Mouse (Mus musculus) olfactory bulb, adult 2 months (tissue): Measurements from ENCODE around the gene Pla2g7. TPM values are rescaled to one million over a fixed set of nuclear protein-coding genes. Genes with fewer than 3 reads are reported as not detected.
"Not testable (repeated sequence)": the region's sequence is repeated elsewhere in the genome, so short reads cannot be mapped to it uniquely, and the experiment has no call there.

Experiments used
- H3K27ac ChIP-seq: fragments of 200-500 bp; 2 replicates; pipeline ENCODE4 v1.5.1; 2012; ENCODE audit warnings: low read depth, low read length; ENCODE audit not compliant: insufficient read depth
- H3K4me1 ChIP-seq: fragments of 200-500 bp; 2 replicates; pipeline ENCODE4 v1.6.1; 2012; ENCODE audit warnings: low read length; ENCODE audit not compliant: control insufficient read depth, insufficient read depth
- H3K4me3 ChIP-seq: fragments of 200-500 bp; 2 replicates; pipeline ENCODE4 v1.5.1; 2012; ENCODE audit warnings: mild to moderate bottlenecking, low read depth, low read length, moderate library complexity; ENCODE audit not compliant: insufficient read depth
- CTCF ChIP-seq: fragments of 200-500 bp; IDR thresholded peaks from 2 replicates; pipeline ENCODE4 v1.5.1; 2012; ENCODE audit warnings: low read depth, mild to moderate bottlenecking, low read length, moderate library complexity; ENCODE audit not compliant: insufficient read depth
- POLR2A ChIP-seq: fragments of 200-500 bp; IDR thresholded peaks from 2 replicates; pipeline ENCODE4 v1.6.1; 2012; ENCODE audit warnings: mild to moderate bottlenecking, low read depth, low read length, moderate library complexity; ENCODE audit not compliant: insufficient read depth
- WGBS: fragments of 180-500 bp; shearing (Covaris S2); methylation state at CpG from one replicate; pipeline ENCODE4 v1.1.7; 2018; 5-methylcytosine and 5-hydroxymethylcytosine counted together
- polyA plus RNA-seq: library from polyadenylated mRNA; stranded (reverse); fragments of >200 nt; gene quantifications from 2 replicates; pipeline ENCODE4 v1.2.4, GENCODE M21; 2012; ENCODE audit warnings: low replicate concordance; ENCODE audit not compliant: missing spikeins, insufficient read depth, insufficient read length

Pla2g7 gene
- 307 TPM in 1 of 2 replicates, not detected in the other for polyA plus RNA-seq

- TF ChIP-seq POLR2A (no peak), CTCF (no peak)
- peak within 1 kb of the TSS; percentile 51 for H3K27ac ChIP-seq
- under 1% methylated on average over 34 of the region's 34 CpGs for WGBS
- H3K4me1 ChIP-seq: peaks cover 7% of the 10 kb centered on the region; the same call in 1 of the 2 replicates
- H3K4me3 ChIP-seq: peak within 1 kb of the TSS; percentile 46
Observed at GRCm38 (mm10) chr17:43567992-43568888, at the start of gene Pla2g7. Pla2g7 (plus strand) TSS chr17:43568098.

- H3K4me3 ChIP-seq: no peak overlapping the region
- WGBS: 27% methylated on average over 18 of the region's 18 CpGs
- TF ChIP-seq POLR2A: no peak
- TF ChIP-seq CTCF: no peak
Observed at GRCm38 (mm10) chr17:43518644-43519409, 49.1 kb upstream of the Pla2g7 start.

GRCm38 (mm10) chr17:43520166-43520565, 47.7 kb upstream of the Pla2g7 start:
- Histone ChIP-seq H3K27ac (no peak overlapping the region), H3K4me1 (no peaks in the 10 kb centered on the region), H3K4me3 (no peak overlapping the region)
- no peak for TF ChIP-seq CTCF
- no peak for TF ChIP-seq POLR2A
- 86% methylated on average over 3 of the region's 3 CpGs for WGBS

More at GRCm38 (mm10) chr17:43518644-43519409, 49.1 kb upstream of the Pla2g7 start:
- Histone ChIP-seq H3K4me1 (no peaks in the 10 kb centered on the region), H3K27ac (no peak overlapping the region)

- WGBS: 63% methylated on average over 2 of the region's 2 CpGs
Observed at GRCm38 (mm10) chr17:43530507-43530906, 37.4 kb upstream of the Pla2g7 start.

GRCm38 (mm10) chr17:43531192-43531591, 36.7 kb upstream of the Pla2g7 start:
- 91% methylated on average over 4 of the region's 4 CpGs for WGBS

More at GRCm38 (mm10) chr17:43530507-43530906, 37.4 kb upstream of the Pla2g7 start:
- peaks cover 8% of the 10 kb centered on the region for H3K4me1 ChIP-seq
- no peak overlapping the region for H3K27ac ChIP-seq
- H3K4me3 ChIP-seq: no peak overlapping the region
- no peak for TF ChIP-seq POLR2A
- no peak for TF ChIP-seq CTCF

DNA sequence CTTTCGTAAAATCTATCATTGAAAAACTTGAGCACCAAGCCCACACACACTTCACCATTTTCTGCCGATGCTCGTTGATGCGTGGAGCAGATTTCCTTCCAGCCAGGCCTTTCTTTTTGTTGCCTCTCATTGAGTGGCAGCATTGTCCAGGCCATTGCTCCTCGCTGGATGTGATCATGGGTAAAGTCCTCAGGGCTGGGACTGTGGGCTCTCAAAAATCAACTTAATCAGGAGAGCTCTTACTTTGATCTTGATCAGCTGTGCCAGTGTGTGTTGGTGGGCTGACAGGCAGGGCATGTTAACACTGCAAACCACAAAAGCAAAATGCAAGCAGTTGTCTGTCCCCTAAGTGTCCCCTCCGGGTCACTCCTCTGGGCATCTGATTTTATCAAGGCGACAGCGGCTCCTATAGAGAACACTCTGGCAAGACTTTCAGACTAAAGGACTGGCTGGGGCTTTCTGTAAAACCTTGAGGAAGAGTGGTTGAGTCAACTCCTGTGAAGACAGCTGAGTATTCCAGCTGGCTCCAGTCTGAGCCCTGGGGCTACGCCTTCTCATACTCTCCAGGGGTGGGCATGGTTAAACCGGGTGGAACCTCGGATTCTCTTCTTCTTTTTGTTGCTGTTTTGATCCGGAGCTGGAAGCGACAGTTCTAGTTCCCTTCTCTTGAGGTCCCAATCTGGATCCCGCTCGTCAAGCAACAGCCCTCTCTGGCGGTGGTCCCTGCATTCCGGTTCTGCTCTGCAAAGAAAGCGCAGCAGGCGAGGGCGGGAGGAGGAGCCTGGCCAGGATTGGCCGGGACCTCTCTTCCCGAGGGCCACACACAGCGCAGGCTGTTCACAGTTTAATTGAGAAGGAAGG, 33.3 kb upstream of the Pla2g7 start:
- no peak overlapping the region for H3K27ac ChIP-seq
- TF ChIP-seq POLR2A (no peak), CTCF (no peak)
- peaks cover 8% of the 10 kb centered on the region for H3K4me1 ChIP-seq
- 19% methylated on average over 23 of the region's 23 CpGs for WGBS
- peak overlapping the region; percentile 21; the same call in 1 of the 2 replicates for H3K4me3 ChIP-seq

More at GRCm38 (mm10) chr17:43531192-43531591, 36.7 kb upstream of the Pla2g7 start:
- Histone ChIP-seq H3K4me3 (no peak overlapping the region), H3K4me1 (peaks cover 8% of the 10 kb centered on the region), H3K27ac (no peak overlapping the region)
- TF ChIP-seq CTCF: no peak
- no peak for TF ChIP-seq POLR2A

GRCm38 (mm10) chr17:43536841-43537240, 31.1 kb upstream of the Pla2g7 start:
- WGBS: 73% methylated on average over 6 of the region's 6 CpGs
- not testable (repeated sequence) for H3K4me1 ChIP-seq, H3K27ac ChIP-seq, H3K4me3 ChIP-seq

- 97% methylated on average over 3 of the region's 3 CpGs for WGBS
- TF ChIP-seq CTCF (no peak), POLR2A (no peak)
- H3K4me1 ChIP-seq: peaks cover 8% of the 10 kb centered on the region
- H3K27ac ChIP-seq: no peak overlapping the region
- H3K4me3 ChIP-seq: no peak overlapping the region
Observed at GRCm38 (mm10) chr17:43538767-43539166, 29.1 kb upstream of the Pla2g7 start.
